In the genomic region with DNA sequence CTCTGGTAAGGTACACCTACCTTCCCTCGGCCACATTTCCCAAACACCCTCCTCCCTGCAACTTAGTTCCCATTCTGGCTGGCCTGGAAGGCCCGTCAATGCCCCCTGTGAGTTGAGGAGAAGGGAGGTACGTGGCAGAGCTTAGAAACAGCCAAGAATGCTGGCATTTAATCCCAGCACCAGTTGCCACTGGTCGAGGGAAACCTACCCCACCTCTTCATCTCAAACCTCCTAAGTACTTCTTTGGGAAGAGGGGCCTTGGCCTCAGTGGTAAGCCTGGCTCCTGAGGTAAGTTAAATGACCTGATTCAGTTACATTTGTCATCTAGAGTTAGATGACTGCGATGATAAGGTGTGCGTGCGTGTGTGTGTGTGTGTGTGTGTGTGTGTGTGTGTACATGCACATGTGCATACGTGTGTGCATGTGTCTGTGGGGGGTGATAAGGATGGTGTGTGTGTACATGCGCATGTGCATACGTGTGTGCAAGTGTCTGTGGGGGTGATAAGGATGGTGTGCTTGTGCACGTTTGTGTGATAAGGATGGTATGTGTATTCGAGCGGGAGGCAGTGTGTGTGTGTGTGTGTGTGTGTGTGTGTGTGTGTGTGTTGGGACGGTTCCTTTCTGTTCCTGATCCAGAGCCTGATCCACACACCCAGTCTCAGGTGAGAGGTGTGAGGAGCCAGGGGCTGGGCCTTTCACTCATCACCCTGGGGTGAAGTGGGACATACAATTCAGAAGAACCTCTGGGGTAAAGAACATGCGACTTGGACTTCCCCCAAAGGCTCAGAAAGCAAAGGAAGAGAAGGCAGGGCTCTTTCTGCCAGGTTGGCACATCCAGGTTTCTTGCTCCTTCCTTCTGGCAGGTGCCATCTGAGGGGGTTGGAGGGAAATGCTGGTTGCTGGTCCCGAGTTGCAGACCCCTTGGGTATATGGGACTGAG, we compare ENCODE assay signal across 8 mouse cellular contexts. TPM values are rescaled to one million over a fixed set of nuclear protein-coding genes. Genes with fewer than 3 reads are reported as not detected.
DNase-seq lines count a peak whose midpoint lies in the region; ATAC-seq and TF ChIP-seq lines count a peak whose summit lies in the region.

No protein-coding gene starts in this region.

- peak overlapping the region; percentile 89 for H3K4me2 ChIP-seq in lung, embryonic 16.5 days (ENCODE audit: low read depth, low read length)
- peak overlapping the region; percentile 100 for H3K4me2 ChIP-seq in forebrain, postnatal 0 days (ENCODE audit: low read depth)
- H3K4me2 ChIP-seq in liver, embryonic 13.5 days = peak overlapping the region; percentile 63
- peak overlapping the region; percentile 92 for H3K4me2 ChIP-seq in stomach, embryonic 15.5 days

- H3K27ac ChIP-seq in lung, embryonic 16.5 days (ENCODE audit: low read length) = peak overlapping the region; percentile 94
- peak overlapping the region; percentile 80 for H3K27ac ChIP-seq in forebrain, postnatal 0 days (ENCODE audit: low read depth, low read length)
- peak overlapping the region; percentile 78 for H3K27ac ChIP-seq in liver, embryonic 13.5 days
- H3K27ac ChIP-seq in stomach, embryonic 15.5 days = peak overlapping the region; percentile 95

- peak overlapping the region; percentile 72 for H3K4me3 ChIP-seq in lung, embryonic 16.5 days (ENCODE audit: low read length)
- peak overlapping the region; percentile 65 for H3K4me3 ChIP-seq in forebrain, postnatal 0 days (ENCODE audit: low read depth, low read length)
- H3K4me3 ChIP-seq in liver, embryonic 13.5 days (replicated peaks) = peak overlapping the region; percentile 65
- H3K4me3 ChIP-seq in stomach, embryonic 15.5 days (replicated peaks) = peak overlapping the region; percentile 75

- H3K36me3 ChIP-seq in lung, embryonic 16.5 days (ENCODE audit: control insufficient read depth, insufficient read depth, low read length) = no peaks in the 10 kb centered on the region
- no peaks in the 10 kb centered on the region for H3K36me3 ChIP-seq in forebrain, postnatal 0 days (ENCODE audit: insufficient read depth)
- peaks cover 4% of the 10 kb centered on the region; the same call in 1 of the 2 replicates for H3K36me3 ChIP-seq in liver, embryonic 13.5 days
- no peaks in the 10 kb centered on the region for H3K36me3 ChIP-seq in stomach, embryonic 15.5 days

- no peaks in the 10 kb centered on the region for H3K9me3 ChIP-seq in lung, embryonic 16.5 days (ENCODE audit: control insufficient read depth, low read length)
- H3K9me3 ChIP-seq in forebrain, postnatal 0 days (ENCODE audit: low read length) = no peaks in the 10 kb centered on the region
- H3K9me3 ChIP-seq in liver, embryonic 13.5 days (replicated peaks) = no peaks in the 10 kb centered on the region
- H3K9me3 ChIP-seq in stomach, embryonic 15.5 days = no peaks in the 10 kb centered on the region

- no peaks in the 10 kb centered on the region for H3K27me3 ChIP-seq in lung, embryonic 16.5 days (ENCODE audit: control insufficient read depth, insufficient read depth, low read depth, low read length)
- H3K27me3 ChIP-seq in forebrain, postnatal 0 days (ENCODE audit: insufficient read depth, low read length) = no peaks in the 10 kb centered on the region
- peaks cover 60% of the 10 kb centered on the region for H3K27me3 ChIP-seq in liver, embryonic 13.5 days
- no peaks in the 10 kb centered on the region for H3K27me3 ChIP-seq in stomach, embryonic 15.5 days (replicated peaks)

- H3K9ac ChIP-seq in lung, embryonic 16.5 days (ENCODE audit: low read length) = peak overlapping the region; percentile 88
- peak overlapping the region; percentile 71 for H3K9ac ChIP-seq in forebrain, postnatal 0 days
- H3K9ac ChIP-seq in liver, embryonic 13.5 days = peak overlapping the region; percentile 73
- H3K9ac ChIP-seq in stomach, embryonic 15.5 days = peak overlapping the region; percentile 90; the same call in 1 of the 2 replicates

- no peak for DNase-seq in lung, postnatal 4 days
- peak; percentile 28 for DNase-seq in forebrain, postnatal 0 days
- DNase-seq in liver, embryonic 13.5 days = no peak
- DNase-seq in embryo, embryonic 10.5 days (ENCODE audit: low spot score) = no peak
- no peak for DNase-seq in frontal cortex, adult 2 months (ENCODE audit: extremely low spot score in 1 of 2, low spot score in 1 of 2)
- no peak for DNase-seq in ovary, postnatal 36 days (ENCODE audit: low spot score)

- ATAC-seq in lung, embryonic 16.5 days (ENCODE audit: low read depth) = no peak
- no peak for ATAC-seq in forebrain, postnatal 0 days
- ATAC-seq in liver, embryonic 13.5 days (ENCODE audit: low read depth) = no peak
- no peak for ATAC-seq in stomach, embryonic 15.5 days (ENCODE audit: insufficient read depth, low FRiP score, low read depth)

- 25% methylated on average over 16 of the region's 16 CpGs for WGBS in lung, embryonic 16.5 days
- 55% methylated on average over 16 of the region's 16 CpGs for WGBS in forebrain, postnatal 0 days
- 7% methylated on average over 16 of the region's 16 CpGs for WGBS in liver, embryonic 13.5 days (ENCODE audit: insufficient replicate concordance)
- WGBS in stomach, embryonic 15.5 days = 28% methylated on average over 15 of the region's 16 CpGs

- no peak for TF ChIP-seq CTCF in forebrain, postnatal 0 days (IDR thresholded peaks at IDR 0.05; ENCODE audit: low read depth)

- peaks cover 38% of the 10 kb centered on the region for H3K4me1 ChIP-seq in lung, embryonic 16.5 days (replicated peaks; ENCODE audit: control insufficient read depth, insufficient read depth, low read length)
- no peaks in the 10 kb centered on the region for H3K4me1 ChIP-seq in forebrain, postnatal 0 days (ENCODE audit: insufficient read depth)
- peaks cover 60% of the 10 kb centered on the region for H3K4me1 ChIP-seq in liver, embryonic 13.5 days (replicated peaks)
- peaks cover 38% of the 10 kb centered on the region for H3K4me1 ChIP-seq in stomach, embryonic 15.5 days

RNA-seq across cellular contexts. Expression of a gene that starts 1.1 kb away (rescaled TPM):
- polyA plus RNA-seq in lung, embryonic 16.5 days (2015; fragmentation: Nextera tagmentation; extraction: Ambion mirVana) = 498 TPM in 2 replicates
- 99.0 and 102 TPM in 2 replicates for total RNA-seq in forebrain, postnatal 0 days (2014; rRNA removed)
- polyA plus RNA-seq in forebrain, postnatal 0 days (2015; fragmentation: Nextera tagmentation; extraction: Ambion mirVana) = 128 and 142 TPM in 2 replicates
- 168 and 194 TPM in 2 replicates for polyA plus RNA-seq in liver, embryonic 13.5 days (2015; fragmentation: Nextera tagmentation; extraction: Ambion mirVana)
- polyA plus RNA-seq in stomach, embryonic 15.5 days (2015; fragmentation: Nextera tagmentation; extraction: Ambion mirVana) = 513 and 558 TPM in 2 replicates
- polyA plus RNA-seq in frontal cortex, adult 2 months (2012; rRNA removed) = 64.3 and 86.3 TPM in 2 replicates

RNA-seq across cellular contexts. Expression of a gene that starts 18.1 kb away (rescaled TPM):
- 257 and 270 TPM in 2 replicates for polyA plus RNA-seq in lung, embryonic 16.5 days (2015; fragmentation: Nextera tagmentation; extraction: Ambion mirVana)
- 30.2 and 40.7 TPM in 2 replicates for total RNA-seq in forebrain, postnatal 0 days (2014; rRNA removed)
- 18.1 and 19.7 TPM in 2 replicates for polyA plus RNA-seq in forebrain, postnatal 0 days (2015; fragmentation: Nextera tagmentation; extraction: Ambion mirVana)
- 208 and 245 TPM in 2 replicates for polyA plus RNA-seq in liver, embryonic 13.5 days (2015; fragmentation: Nextera tagmentation; extraction: Ambion mirVana)
- polyA plus RNA-seq in stomach, embryonic 15.5 days (2015; fragmentation: Nextera tagmentation; extraction: Ambion mirVana) = 211 and 217 TPM in 2 replicates
- 2.1 and 3.1 TPM in 2 replicates for polyA plus RNA-seq in frontal cortex, adult 2 months (2012; rRNA removed)

RNA-seq across cellular contexts. Expression of a gene that starts 47.0 kb away (rescaled TPM):
- polyA plus RNA-seq in lung, embryonic 16.5 days (2015; fragmentation: Nextera tagmentation; extraction: Ambion mirVana) = 0.19 and 0.39 TPM in 2 replicates
- total RNA-seq in forebrain, postnatal 0 days (2014; rRNA removed) = 0.48 TPM in 1 of 2 replicates, not detected in the other
- polyA plus RNA-seq in forebrain, postnatal 0 days (2015; fragmentation: Nextera tagmentation; extraction: Ambion mirVana) = 0.29 TPM in 1 of 2 replicates, not detected in the other
- polyA plus RNA-seq in liver, embryonic 13.5 days (2015; fragmentation: Nextera tagmentation; extraction: Ambion mirVana) = 0.22 and 0.32 TPM in 2 replicates
- polyA plus RNA-seq in stomach, embryonic 15.5 days (2015; fragmentation: Nextera tagmentation; extraction: Ambion mirVana) = 1.4 and 1.5 TPM in 2 replicates
- polyA plus RNA-seq in frontal cortex, adult 2 months (2012; rRNA removed) = 0.19 and 0.34 TPM in 2 replicates

RNA-seq across cellular contexts. Expression of a gene that starts 59.3 kb away (rescaled TPM):
- polyA plus RNA-seq in lung, embryonic 16.5 days (2015; fragmentation: Nextera tagmentation; extraction: Ambion mirVana) = 0.31 TPM in 1 of 2 replicates, not detected in the other
- total RNA-seq in forebrain, postnatal 0 days (2014; rRNA removed) = 1.2 and 1.4 TPM in 2 replicates
- polyA plus RNA-seq in forebrain, postnatal 0 days (2015; fragmentation: Nextera tagmentation; extraction: Ambion mirVana) = 2.0 and 2.7 TPM in 2 replicates
- polyA plus RNA-seq in liver, embryonic 13.5 days (2015; fragmentation: Nextera tagmentation; extraction: Ambion mirVana) = not detected in 2 replicates
- polyA plus RNA-seq in stomach, embryonic 15.5 days (2015; fragmentation: Nextera tagmentation; extraction: Ambion mirVana) = 0.42 and 0.43 TPM in 2 replicates
- 2.9 and 3.3 TPM in 2 replicates for polyA plus RNA-seq in frontal cortex, adult 2 months (2012; rRNA removed)

Comparison
In these comparisons a context has a peak if more than half of its experiments do, and no peak if none do; other contexts are left out.
1. RNA of a gene that starts 18.1 kb away (polyA plus RNA-seq): 257 to 270 TPM in lung, embryonic 16.5 days, 211 to 217 TPM in stomach, embryonic 15.5 days and 208 to 245 TPM in liver, embryonic 13.5 days; 18.1 to 19.7 TPM in forebrain, postnatal 0 days and 2.1 to 3.1 TPM in frontal cortex, adult 2 months; every median in the first group is over 10 times any median in the second.
2. Peak in every context shown above with its lines, with median percentiles within 50 percentile points of each other: H3K27ac ChIP-seq, H3K4me2 ChIP-seq, H3K4me3 ChIP-seq and H3K9ac ChIP-seq.